ENCODE assay signal across 29 mouse cellular contexts in genomic region chr13:36386074-36386473, GRCm38 (mm10).
A peak's percentile ranks its signal among the peaks of the same experiment; 100 is the strongest.
DNase-seq lines count a peak whose midpoint lies in the region; ATAC-seq lines count a peak whose summit lies in the region.
"Had no signal": no experiment of that assay in that cellular context is flagged by ENCODE, and none has a peak within 500 bp of the region (broad histone marks: within the 10 kb centered on the region; RNA-seq: fewer than 3 reads in every experiment).

No protein-coding gene starts in this region.

- H3K4me3 ChIP-seq in hindbrain, embryonic 13.5 days = no peak overlapping the region
- no peak overlapping the region for H3K4me3 ChIP-seq in hindbrain, embryonic 11.5 days (ENCODE audit: low read depth, low read length)
- H3K4me3 ChIP-seq in midbrain, embryonic 13.5 days (replicated peaks) = no peak overlapping the region
- H3K4me3 ChIP-seq in kidney, embryonic 14.5 days (ENCODE audit: low read length) = no peak overlapping the region
- H3K4me3 ChIP-seq: embryonic facial prominence, embryonic 10.5 days; embryonic facial prominence, embryonic 15.5 days; forebrain, embryonic 13.5 days; heart, embryonic 13.5 days; intestine, embryonic 15.5 days had no signal

- ATAC-seq in hindbrain, embryonic 13.5 days (ENCODE audit: low FRiP score) = 0 out of 2 replicates have a peak, but pooled peaks have one; percentile 49
- ATAC-seq in hindbrain, embryonic 11.5 days (ENCODE audit: low FRiP score) = no peak
- ATAC-seq in midbrain, embryonic 13.5 days = 0 out of 2 replicates have a peak, but pooled peaks have one; percentile 27
- no peak for ATAC-seq in kidney, embryonic 14.5 days (ENCODE audit: low FRiP score, low TSS enrichment)
- ATAC-seq: CD4-positive, CD25-positive, alpha-beta regulatory T cell, adult 4 months; forebrain, embryonic 13.5 days; intestine, embryonic 15.5 days had no signal

- H3K36me3 ChIP-seq in hindbrain, embryonic 13.5 days = no peaks in the 10 kb centered on the region
- H3K36me3 ChIP-seq in hindbrain, embryonic 11.5 days (ENCODE audit: control insufficient read depth, insufficient read depth, low read length) = no peaks in the 10 kb centered on the region
- no peaks in the 10 kb centered on the region for H3K36me3 ChIP-seq in midbrain, embryonic 13.5 days
- H3K36me3 ChIP-seq in kidney, embryonic 14.5 days (ENCODE audit: control insufficient read depth, insufficient read depth, low read length) = no peaks in the 10 kb centered on the region
- H3K36me3 ChIP-seq: embryonic facial prominence, embryonic 10.5 days; embryonic facial prominence, embryonic 15.5 days; heart, embryonic 13.5 days; intestine, embryonic 15.5 days had no signal

- WGBS in hindbrain, embryonic 13.5 days = 63% methylated on average over 5 of the region's 5 CpGs
- 82% methylated on average over 5 of the region's 5 CpGs for WGBS in hindbrain, embryonic 11.5 days
- 69% methylated on average over 5 of the region's 5 CpGs for WGBS in midbrain, embryonic 13.5 days
- 78% methylated on average over 5 of the region's 5 CpGs for WGBS in kidney, embryonic 14.5 days

- no peak for DNase-seq in hindbrain, embryonic 11.5 days (ENCODE audit: low spot score)
- DNase-seq in retina, embryonic 14.5 days (ENCODE audit: low spot score) = peak; percentile 10
- no peak for DNase-seq in retina, postnatal 1 day
- DNase-seq in skeletal muscle tissue, adult 2 months (ENCODE audit: low read depth, low spot score) = peak; percentile 19
- DNase-seq in urinary bladder, postnatal 4 days (ENCODE audit: low spot score in 2 of 2) = no peak
- DNase-seq: adrenal gland, postnatal 25 days; cerebellum, adult 8-10 months; cerebellum, postnatal 25 days; heart, postnatal 10 days; kidney, adult 2 months; kidney, postnatal 10 days; liver; lung, adult 2 months; lung, postnatal 10 days; right cerebral cortex, postnatal 14 days; thymus, adult 2 months; thymus, postnatal 36 days had no signal

- H3K27ac ChIP-seq in hindbrain, embryonic 13.5 days = 0 out of 2 replicates have a peak overlapping the region, but pooled peaks have one; percentile 49
- H3K27ac ChIP-seq in hindbrain, embryonic 11.5 days (ENCODE audit: low read depth, low read length) = no peak overlapping the region
- 0 out of 2 replicates have a peak overlapping the region, but pooled peaks have one; percentile 15 for H3K27ac ChIP-seq in midbrain, embryonic 13.5 days
- H3K27ac ChIP-seq in kidney, embryonic 14.5 days (ENCODE audit: low read depth, low read length) = no peak overlapping the region
- H3K27ac ChIP-seq: embryonic facial prominence, embryonic 10.5 days; embryonic facial prominence, embryonic 15.5 days; forebrain, embryonic 13.5 days; heart, embryonic 13.5 days; intestine, embryonic 15.5 days; liver, embryonic 14.5 days; macrophage; stomach, postnatal 0 days had no signal

- no peak overlapping the region for H3K4me2 ChIP-seq in hindbrain, embryonic 13.5 days
- no peak overlapping the region for H3K4me2 ChIP-seq in hindbrain, embryonic 11.5 days (replicated peaks; ENCODE audit: low read depth, low read length)
- H3K4me2 ChIP-seq in midbrain, embryonic 13.5 days (replicated peaks) = no peak overlapping the region
- H3K4me2 ChIP-seq in kidney, embryonic 14.5 days (replicated peaks; ENCODE audit: low read depth, low read length) = no peak overlapping the region
- H3K4me2 ChIP-seq: embryonic facial prominence, embryonic 15.5 days; forebrain, embryonic 13.5 days; heart, embryonic 13.5 days; intestine, embryonic 15.5 days had no signal

- H3K9ac ChIP-seq in hindbrain, embryonic 13.5 days = no peak overlapping the region
- no peak overlapping the region for H3K9ac ChIP-seq in hindbrain, embryonic 11.5 days (ENCODE audit: low read depth, low read length)
- H3K9ac ChIP-seq in midbrain, embryonic 13.5 days (replicated peaks) = no peak overlapping the region
- no peak overlapping the region for H3K9ac ChIP-seq in kidney, embryonic 14.5 days (ENCODE audit: low read depth, low read length)
- H3K9ac ChIP-seq: embryonic facial prominence, embryonic 15.5 days; forebrain, embryonic 13.5 days; heart, embryonic 13.5 days; intestine, embryonic 15.5 days; liver, embryonic 14.5 days had no signal

- H3K27me3 ChIP-seq in hindbrain, embryonic 13.5 days = no peaks in the 10 kb centered on the region
- H3K27me3 ChIP-seq in hindbrain, embryonic 11.5 days (ENCODE audit: control insufficient read depth, insufficient read depth, low read length) = no peaks in the 10 kb centered on the region
- H3K27me3 ChIP-seq in midbrain, embryonic 13.5 days = no peaks in the 10 kb centered on the region
- no peaks in the 10 kb centered on the region for H3K27me3 ChIP-seq in kidney, embryonic 14.5 days (ENCODE audit: control insufficient read depth, insufficient read depth, low read length)
- H3K27me3 ChIP-seq: embryonic facial prominence, embryonic 15.5 days; forebrain, embryonic 13.5 days; heart, embryonic 13.5 days; intestine, embryonic 15.5 days had no signal

- peaks cover 6% of the 10 kb centered on the region for H3K4me1 ChIP-seq in hindbrain, embryonic 13.5 days (replicated peaks)
- H3K4me1 ChIP-seq in hindbrain, embryonic 11.5 days (replicated peaks; ENCODE audit: control insufficient read depth, insufficient read depth, low read length) = no peaks in the 10 kb centered on the region
- peaks cover 2% of the 10 kb centered on the region for H3K4me1 ChIP-seq in midbrain, embryonic 13.5 days (replicated peaks)
- H3K4me1 ChIP-seq in kidney, embryonic 14.5 days (ENCODE audit: control insufficient read depth, insufficient read depth, low read length) = no peaks in the 10 kb centered on the region
- H3K4me1 ChIP-seq: embryonic facial prominence, embryonic 10.5 days; embryonic facial prominence, embryonic 15.5 days; forebrain, embryonic 13.5 days; intestine, embryonic 15.5 days had no signal

- H3K9me3 ChIP-seq in hindbrain, embryonic 13.5 days = no peaks in the 10 kb centered on the region
- no peaks in the 10 kb centered on the region for H3K9me3 ChIP-seq in hindbrain, embryonic 11.5 days (ENCODE audit: control insufficient read depth, low read length)
- no peaks in the 10 kb centered on the region for H3K9me3 ChIP-seq in midbrain, embryonic 13.5 days
- no peaks in the 10 kb centered on the region for H3K9me3 ChIP-seq in kidney, embryonic 14.5 days (ENCODE audit: control insufficient read depth, low read length)
- H3K9me3 ChIP-seq: embryonic facial prominence, embryonic 10.5 days; embryonic facial prominence, embryonic 15.5 days; forebrain, embryonic 13.5 days; heart, embryonic 13.5 days; intestine, embryonic 15.5 days had no signal

Comparison
In these comparisons a context has a peak if more than half of its experiments do, and no peak if none do; other contexts are left out.
1. ATAC-seq: peak in hindbrain, embryonic 13.5 days (single experiment) and midbrain, embryonic 13.5 days (single experiment); none in hindbrain, embryonic 11.5 days (single experiment) and kidney, embryonic 14.5 days (single experiment).
2. H3K27ac ChIP-seq: peak in hindbrain, embryonic 13.5 days (single experiment) and midbrain, embryonic 13.5 days (single experiment); none in hindbrain, embryonic 11.5 days (single experiment) and kidney, embryonic 14.5 days (single experiment).
3. DNase-seq: peak in retina, embryonic 14.5 days (single experiment) and skeletal muscle tissue, adult 2 months (single experiment); none in hindbrain, embryonic 11.5 days (single experiment), retina, postnatal 1 day (single experiment) and urinary bladder, postnatal 4 days (0 of 2).